Mouse (Mus musculus): ENCODE results near the gene Csrnp1. TPM values are rescaled to one million over a fixed set of nuclear protein-coding genes. Genes with fewer than 3 reads are reported as not detected.

The Csrnp1 gene
- 101 and 123 TPM in 2 replicates for polyA plus RNA-seq (2012; ENCODE audit: low replicate concordance)

DNA sequence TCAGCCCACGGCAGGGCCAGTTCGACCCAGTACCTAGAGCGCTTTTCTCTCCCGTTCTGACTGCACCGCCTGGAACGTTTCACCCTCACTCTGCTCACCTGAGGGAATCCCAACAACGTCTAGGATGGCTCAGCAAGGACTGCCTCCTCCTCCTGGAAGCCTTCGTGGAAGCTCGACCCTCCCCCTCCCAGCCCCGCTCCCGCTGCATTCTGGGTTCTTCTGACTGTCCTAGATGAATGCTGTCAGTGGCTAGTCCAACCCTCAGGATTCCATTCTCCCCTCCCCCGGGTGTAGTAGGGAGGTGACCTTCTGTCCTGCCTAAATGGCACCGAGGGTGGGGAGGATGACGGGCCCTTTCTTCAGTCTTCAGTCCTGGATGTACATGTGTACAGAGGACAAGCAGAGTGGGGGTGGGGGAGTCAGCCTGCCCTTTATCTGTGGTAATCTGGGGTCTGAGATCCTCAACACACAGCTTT is at the start of gene Csrnp1:
TSS of gene Csrnp1 (minus strand) at position 123 of the 476 bp plus-strand sequence.

GRCm38 (mm10) chr9:120023086-120023811 is 38.8 kb upstream of the Csrnp1 start, which contains the start of gene Xirp1:
Xirp1 (minus strand) TSS chr9:120023598.

GRCm38 (mm10) chr9:119937005-119937773 is 47.3 kb downstream of the Csrnp1 start, which contains the start of the genes Gorasp1 and Ttc21a:
Gorasp1 (minus strand) TSS chr9:119937565.
Ttc21a (plus strand) TSS chr9:119937606.

Other genes with a start within 250 kb of the Csrnp1 start
- gene Scn11a, start 159.2 kb downstream of the Csrnp1 start, polyA plus RNA-seq (2012; ENCODE audit: low replicate concordance): not detected in 2 replicates
- gene Wdr48, start 89.8 kb downstream of the Csrnp1 start, polyA plus RNA-seq (2012; ENCODE audit: low replicate concordance): 14.6 and 18.4 TPM in 2 replicates
- gene Gorasp1, start 47.1 kb downstream of the Csrnp1 start, polyA plus RNA-seq (2012; ENCODE audit: low replicate concordance): 8.4 and 15.4 TPM in 2 replicates
- gene Ttc21a, start 47.1 kb downstream of the Csrnp1 start, polyA plus RNA-seq (2012; ENCODE audit: low replicate concordance): 0.08 TPM in 1 of 2 replicates, not detected in the other
- not detected in 2 replicates for gene Xirp1, start 38.9 kb upstream of the Csrnp1 start, polyA plus RNA-seq (2012; ENCODE audit: low replicate concordance)
- gene Cx3cr1, start 85.2 kb upstream of the Csrnp1 start, polyA plus RNA-seq (2012; ENCODE audit: low replicate concordance): 3.5 and 3.8 TPM in 2 replicates
- gene Ccr8, start 107.5 kb upstream of the Csrnp1 start, polyA plus RNA-seq (2012; ENCODE audit: low replicate concordance): 0.20 and 0.50 TPM in 2 replicates
- 45.2 and 56.2 TPM in 2 replicates for gene Slc25a38, start 125.7 kb upstream of the Csrnp1 start, polyA plus RNA-seq (2012; ENCODE audit: low replicate concordance)
- gene Rpsa, start 143.0 kb upstream of the Csrnp1 start, polyA plus RNA-seq (2012; ENCODE audit: low replicate concordance): 1,066 and 10,393 TPM in 2 replicates
- gene Mobp, start 165.0 kb upstream of the Csrnp1 start, polyA plus RNA-seq (2012; ENCODE audit: low replicate concordance): 0.08 TPM in 1 of 2 replicates, not detected in the other

All from hematopoietic multipotent progenitor cell, adult 10-12 weeks (in vitro differentiated cells).